Mouse (Mus musculus) midbrain, embryonic 15.5 days (tissue): ENCODE results near the gene Prl7a1. TPM values are rescaled to one million over a fixed set of nuclear protein-coding genes. Genes with fewer than 3 reads are reported as not detected.

Experiments used
- ATAC-seq: fragments of 200-750 bp; cut with Nextera tagmentation; replicated peaks from 2 replicates; pipeline ENCODE4 v1.8.0; 2017; ENCODE audit warnings: moderate TSS enrichment
- H3K27ac ChIP-seq: fragments of 300-500 bp; sonication (generic); 2 replicates; pipeline ENCODE4 v1.5.1; 2015; ENCODE audit warnings: mild to moderate bottlenecking, inconsistent platforms
- H3K27me3 ChIP-seq: fragments of 300-500 bp; sonication (generic); replicated peaks from 2 replicates; pipeline ENCODE4 v1.6.1; 2015; ENCODE audit warnings: inconsistent platforms
- H3K36me3 ChIP-seq: fragments of 300-500 bp; sonication (generic); replicated peaks from 2 replicates; pipeline ENCODE4 v1.6.1; 2015; ENCODE audit warnings: inconsistent platforms
- H3K4me1 ChIP-seq: fragments of 300-500 bp; sonication (generic); 2 replicates; pipeline ENCODE4 v1.6.1; 2015; ENCODE audit warnings: inconsistent platforms
- H3K4me2 ChIP-seq: fragments of 300-500 bp; sonication (generic); 2 replicates; pipeline ENCODE4 v1.6.1; 2015; ENCODE audit warnings: inconsistent platforms, mild to moderate bottlenecking, moderate library complexity
- H3K4me3 ChIP-seq: fragments of 300-500 bp; sonication (generic); 2 replicates; pipeline ENCODE4 v1.5.1; 2015; ENCODE audit warnings: mild to moderate bottlenecking, inconsistent platforms
- H3K9ac ChIP-seq: fragments of 300-500 bp; sonication (generic); 2 replicates; pipeline ENCODE4 v1.6.1; 2015; ENCODE audit warnings: mild to moderate bottlenecking, inconsistent platforms
- H3K9me3 ChIP-seq: fragments of 300-500 bp; sonication (generic); 2 replicates; pipeline ENCODE4 v1.6.1; 2016; ENCODE audit warnings: inconsistent platforms
- WGBS: fragments of 180-500 bp; shearing (Covaris S2); methylation state at CpG from one replicate; pipeline ENCODE4 v1.1.7; 2015; ENCODE audit warnings: mixed read lengths; 5-methylcytosine and 5-hydroxymethylcytosine counted together
- polyA plus RNA-seq: library from polyadenylated mRNA; unstranded; fragments of >200 nt; fragmentation: Nextera tagmentation; extraction: Ambion mirVana; gene quantifications from 2 replicates; pipeline ENCODE4 v1.2.1, GENCODE M21; 2015

Prl7a1 gene
- not detected in 2 replicates for polyA plus RNA-seq

GRCm38 (mm10) chr13:27642393-27642792 lies at the start of gene Prl7a1:
Gene Prl7a1 (minus strand): TSS chr13:27642493.
- Histone ChIP-seq H3K4me3 (no peak within 1 kb of the TSS), H3K27ac (no peak within 1 kb of the TSS), H3K9me3 (no peaks in the 10 kb centered on the region), H3K4me1 (no peaks in the 10 kb centered on the region), H3K4me2 (no peak within 1 kb of the TSS), H3K27me3 (no peaks in the 10 kb centered on the region), H3K9ac (no peak within 1 kb of the TSS), H3K36me3 (no peaks in the 10 kb centered on the region)
- WGBS: 97% methylated on average over 3 of the region's 3 CpGs
- no peak for ATAC-seq

GRCm38 (mm10) chr13:27667936-27668335 lies 25.6 kb upstream of the Prl7a1 start, which contains the start of gene Prl7a2:
Gene Prl7a2 (minus strand): TSS chr13:27668036.
- WGBS: 89% methylated on average over 4 of the region's 4 CpGs
- no peak for ATAC-seq
- Histone ChIP-seq H3K27me3 (no peaks in the 10 kb centered on the region), H3K9ac (no peak within 1 kb of the TSS), H3K36me3 (no peaks in the 10 kb centered on the region), H3K27ac (no peak within 1 kb of the TSS), H3K4me2 (no peak within 1 kb of the TSS), H3K4me3 (no peak within 1 kb of the TSS), H3K9me3 (no peaks in the 10 kb centered on the region), H3K4me1 (no peaks in the 10 kb centered on the region)

- no peak for ATAC-seq
- Histone ChIP-seq H3K4me3 (no peak overlapping the region), H3K9me3 (no peaks in the 10 kb centered on the region), H3K4me2 (no peak overlapping the region), H3K27ac (no peak overlapping the region), H3K36me3 (no peaks in the 10 kb centered on the region), H3K4me1 (no peaks in the 10 kb centered on the region), H3K9ac (no peak overlapping the region), H3K27me3 (no peaks in the 10 kb centered on the region)
- WGBS: 90% methylated on average over 2 of the region's 2 CpGs
Observed at GRCm38 (mm10) chr13:27660747-27661146, 18.5 kb upstream of the Prl7a1 start.

GRCm38 (mm10) chr13:27610482-27610881 lies 31.8 kb downstream of the Prl7a1 start, which contains the start of gene Prl7b1:
Gene Prl7b1 (minus strand): TSS chr13:27610582.
- no peak for ATAC-seq
- H3K9ac ChIP-seq: no peak within 1 kb of the TSS
- no peak within 1 kb of the TSS for H3K27ac ChIP-seq
- 86% methylated on average over 4 of the region's 4 CpGs for WGBS
- H3K4me2 ChIP-seq: no peak within 1 kb of the TSS
- no peaks in the 10 kb centered on the region for H3K36me3 ChIP-seq
- no peak within 1 kb of the TSS for H3K4me3 ChIP-seq
- no peaks in the 10 kb centered on the region for H3K27me3 ChIP-seq
- no peaks in the 10 kb centered on the region for H3K9me3 ChIP-seq
- H3K4me1 ChIP-seq: no peaks in the 10 kb centered on the region

Other genes with a start within 250 kb of the Prl7a1 start
- not detected in 2 replicates for gene Prl8a6, start 203.8 kb downstream of the Prl7a1 start, polyA plus RNA-seq
- gene Prl8a8, start 129.3 kb downstream of the Prl7a1 start, polyA plus RNA-seq: not detected in 2 replicates
- gene Prl8a9, start 77.9 kb downstream of the Prl7a1 start, polyA plus RNA-seq: not detected in 2 replicates
- not detected in 2 replicates for gene Prl8a1, start 60.3 kb downstream of the Prl7a1 start, polyA plus RNA-seq
- not detected in 2 replicates for gene Prl7b1, start 31.9 kb downstream of the Prl7a1 start, polyA plus RNA-seq
- gene Prl7a2, start 25.5 kb upstream of the Prl7a1 start, polyA plus RNA-seq: not detected in 2 replicates
- not detected in 2 replicates for gene Prl7d1, start 74.2 kb upstream of the Prl7a1 start, polyA plus RNA-seq
- not detected in 2 replicates for gene Prl7c1, start 138.3 kb upstream of the Prl7a1 start, polyA plus RNA-seq
- not detected in 2 replicates for gene Prl2a1, start 159.2 kb upstream of the Prl7a1 start, polyA plus RNA-seq
- gene Prl2c1, start 206.8 kb upstream of the Prl7a1 start, polyA plus RNA-seq: not detected in 2 replicates